Mouse (Mus musculus): Measurements from ENCODE around the gene Psd.

GRCm38 (mm10) chr19:46310312-46310865, 16.6 kb downstream of the Psd start:
- TF ChIP-seq CTCF (IDR thresholded peaks at IDR 0.05; ENCODE audit: extremely low read depth, insufficient read length, insufficient replicate concordance, low read depth, low read length): no peak
- no peak for TF ChIP-seq POLR2A (IDR thresholded peaks at IDR 0.05; ENCODE audit: low read depth, low read length)
